Mouse (Mus musculus) megakaryocyte, adult 5-6 weeks (primary cell): ENCODE results near the gene Maats1. TPM values are rescaled to one million over a fixed set of nuclear protein-coding genes. Genes with fewer than 3 reads are reported as not detected.
"Not testable (repeated sequence)": the region's sequence is repeated elsewhere in the genome, so short reads cannot be mapped to it uniquely, and the experiment has no call there.

Source experiments
- ATAC-seq: 2 replicates; pipeline ENCODE4 v1.8.0; 2016; ENCODE audit warnings: mild to moderate bottlenecking, inconsistent platforms; ENCODE audit not compliant: poor library complexity, severe bottlenecking
- total RNA-seq, 2 experiments: library from RNA; stranded (forward) in 1 of 2; stranded (reverse) in 1 of 2; fragments of 153-499, 151-499 nt in 1 of 2; fragments of 221-1000, 200-1000 nt in 1 of 2; gene quantifications; 2 replicates each; pipeline versions ENCODE4 v1.2.3 to v1.2.4; 2015 to 2017

Gene Maats1
- total RNA-seq, 2 experiments from 2014 or later = not detected

GRCm38 (mm10) chr16:38350361-38350855, 8.5 kb upstream of the Maats1 start:
- ATAC-seq = no peak

- no peak for ATAC-seq
Observed at GRCm38 (mm10) chr16:38349881-38350280, 7.9 kb upstream of the Maats1 start.

GRCm38 (mm10) chr16:38348217-38348761, 6.3 kb upstream of the Maats1 start:
- ATAC-seq = no peak

- no peak for ATAC-seq
Observed at GRCm38 (mm10) chr16:38347588-38347987, 5.6 kb upstream of the Maats1 start.

GRCm38 (mm10) chr16:38346529-38347325, 4.8 kb upstream of the Maats1 start, which contains the start of the genes Cox17 and Gm21987:
Gene Cox17 (plus strand): TSS chr16:38346991.
Gene Gm21987 (plus strand): TSS chr16:38347040.
- ATAC-seq = peak; percentile 99

GRCm38 (mm10) chr16:38344941-38345725, 3.2 kb upstream of the Maats1 start:
- no peak for ATAC-seq

- not testable (repeated sequence) for ATAC-seq
Observed at GRCm38 (mm10) chr16:38338077-38338476, 3.9 kb downstream of the Maats1 start.

GRCm38 (mm10) chr16:38334431-38334830, 7.5 kb downstream of the Maats1 start:
- ATAC-seq = no peak

GRCm38 (mm10) chr16:38329340-38329739, 12.6 kb downstream of the Maats1 start:
- ATAC-seq = no peak

GRCm38 (mm10) chr16:38326778-38327397, 15.1 kb downstream of the Maats1 start:
- no peak for ATAC-seq

GRCm38 (mm10) chr16:38324311-38324710, 17.6 kb downstream of the Maats1 start:
- no peak for ATAC-seq

GRCm38 (mm10) chr16:38321452-38321935, 20.4 kb downstream of the Maats1 start:
- peak; percentile 78 for ATAC-seq

GRCm38 (mm10) chr16:38319087-38319486, 22.9 kb downstream of the Maats1 start:
- ATAC-seq = no peak

GRCm38 (mm10) chr16:38318492-38318891, 23.5 kb downstream of the Maats1 start:
- ATAC-seq = no peak

- ATAC-seq = no peak
Observed at GRCm38 (mm10) chr16:38308195-38308594, 33.7 kb downstream of the Maats1 start.

GRCm38 (mm10) chr16:38307651-38308050, 34.3 kb downstream of the Maats1 start:
- no peak for ATAC-seq

GRCm38 (mm10) chr16:38307221-38307605, 34.7 kb downstream of the Maats1 start:
- no peak for ATAC-seq

- ATAC-seq = 0 out of 2 replicates have a peak, but pooled peaks have one; percentile 43
Observed at GRCm38 (mm10) chr16:38306571-38307220, 35.2 kb downstream of the Maats1 start.

- no peak for ATAC-seq
Observed at GRCm38 (mm10) chr16:38304460-38305194, 37.3 kb downstream of the Maats1 start.
